Mouse (Mus musculus) layer of hippocampus, adult 18-20 months (tissue): ENCODE data around the gene Prrt3. TPM values are rescaled to one million over a fixed set of nuclear protein-coding genes. Genes with fewer than 3 reads are reported as not detected.

Source experiments
- DNase-seq, 2 experiments: peaks; one replicate each; pipeline ENCODE4 v3.0.0; 2022; ENCODE audit warnings: low spot score in 2 of 2
- total RNA-seq, 2 experiments: library from RNA; stranded (reverse); gene quantifications; 2 replicates each; pipeline ENCODE4 v1.2.3; 2021

The Prrt3 gene
- total RNA-seq, 2 experiments from 2014 or later, result 50.5 to 55.0 TPM

- peak; percentile 66 to 76 for DNase-seq
Observed at GRCm38 (mm10) chr6:113492101-113492864, 9.4 kb downstream of the Prrt3 start.

GRCm38 (mm10) chr6:113489410-113489809 lies 12.3 kb downstream of the Prrt3 start:
- no peak for DNase-seq

- DNase-seq, result no peak
Observed at GRCm38 (mm10) chr6:113487125-113487576, 14.6 kb downstream of the Prrt3 start.

GRCm38 (mm10) chr6:113483729-113484128 lies 18.0 kb downstream of the Prrt3 start:
- peak in 1 of 2 experiments; percentile 48 for DNase-seq

- DNase-seq, result peak; percentile 95 to 97
Observed at GRCm38 (mm10) chr6:113483100-113483615, 18.6 kb downstream of the Prrt3 start, which contains the start of gene Creld1. Gene Creld1, plus strand, starts transcription at chr6:113483297.

- DNase-seq, result peak in 1 of 2 experiments; percentile 57
Observed at GRCm38 (mm10) chr6:113482477-113483099, 19.1 kb downstream of the Prrt3 start.

- no peak for DNase-seq
Observed at GRCm38 (mm10) chr6:113480555-113481373, 21.0 kb downstream of the Prrt3 start.

GRCm38 (mm10) chr6:113478906-113479305 lies 22.8 kb downstream of the Prrt3 start:
- no peak for DNase-seq

- DNase-seq, result no peak
Observed at GRCm38 (mm10) chr6:113477353-113477752, 24.4 kb downstream of the Prrt3 start.

- no peak for DNase-seq
Observed at GRCm38 (mm10) chr6:113473715-113474114, 28.0 kb downstream of the Prrt3 start.

- no peak for DNase-seq
Observed at GRCm38 (mm10) chr6:113473246-113473645, 28.5 kb downstream of the Prrt3 start.

GRCm38 (mm10) chr6:113472061-113472460 lies 29.7 kb downstream of the Prrt3 start:
- no peak for DNase-seq

GRCm38 (mm10) chr6:113471297-113471936 lies 30.3 kb downstream of the Prrt3 start, which contains the start of gene Il17rc:
Gene Il17rc, plus strand, starts transcription at chr6:113471427.
- no peak for DNase-seq

GRCm38 (mm10) chr6:113469432-113469831 lies 32.3 kb downstream of the Prrt3 start:
- DNase-seq, result peak in 1 of 2 experiments; percentile 66

- peak in 1 of 2 experiments; percentile 81 for DNase-seq
Observed at GRCm38 (mm10) chr6:113469021-113469420, 32.7 kb downstream of the Prrt3 start.

GRCm38 (mm10) chr6:113468512-113468911 lies 33.2 kb downstream of the Prrt3 start:
- no peak for DNase-seq

GRCm38 (mm10) chr6:113465602-113466001 lies 36.1 kb downstream of the Prrt3 start:
- no peak for DNase-seq

- DNase-seq, result no peak
Observed at GRCm38 (mm10) chr6:113464040-113464439, 37.7 kb downstream of the Prrt3 start.

- DNase-seq, result no peak
Observed at GRCm38 (mm10) chr6:113458635-113459034, 43.1 kb downstream of the Prrt3 start.

- no peak for DNase-seq
Observed at GRCm38 (mm10) chr6:113457952-113458534, 43.7 kb downstream of the Prrt3 start, which contains the start of gene Il17re. Gene Il17re, plus strand, starts transcription at chr6:113458484.
